Mouse (Mus musculus) midbrain, embryonic 12.5 days (tissue): ENCODE measurements around the gene Rnase9. TPM values are rescaled to one million over a fixed set of nuclear protein-coding genes. Genes with fewer than 3 reads are reported as not detected.
"Not testable (repeated sequence)": the region's sequence is repeated elsewhere in the genome, so short reads cannot be mapped to it uniquely, and the experiment has no call there.

Experiments
- ATAC-seq: fragments of 200-750 bp; cut with Nextera tagmentation; 2 replicates; pipeline ENCODE4 v1.8.0; 2017; ENCODE audit warnings: low read depth, moderate TSS enrichment, moderate library complexity; ENCODE audit not compliant: low FRiP score
- H3K27ac ChIP-seq: fragments of 300-500 bp; sonication (generic); replicated peaks from 2 replicates; pipeline ENCODE4 v1.5.1; 2016; ENCODE audit warnings: mild to moderate bottlenecking
- H3K27me3 ChIP-seq: fragments of 300-500 bp; sonication (generic); 2 replicates; pipeline ENCODE4 v1.6.1; 2016; ENCODE audit warnings: mild to moderate bottlenecking
- H3K36me3 ChIP-seq: fragments of 300-500 bp; sonication (generic); 2 replicates; pipeline ENCODE4 v1.6.1; 2016
- H3K4me1 ChIP-seq: fragments of 300-500 bp; sonication (generic); 2 replicates; pipeline ENCODE4 v1.6.1; 2016
- H3K4me2 ChIP-seq: fragments of 300-500 bp; sonication (generic); replicated peaks from 2 replicates; pipeline ENCODE4 v1.6.1; 2016; ENCODE audit warnings: mild to moderate bottlenecking, moderate library complexity
- H3K4me3 ChIP-seq: fragments of 300-500 bp; sonication (generic); 2 replicates; pipeline ENCODE4 v1.5.1; 2016; ENCODE audit warnings: mild to moderate bottlenecking
- H3K9ac ChIP-seq: fragments of 300-500 bp; sonication (generic); replicated peaks from 2 replicates; pipeline ENCODE4 v1.6.1; 2016; ENCODE audit warnings: mild to moderate bottlenecking, moderate library complexity
- H3K9me3 ChIP-seq: fragments of 300-500 bp; sonication (generic); 2 replicates; pipeline ENCODE4 v1.6.1; 2016; ENCODE audit warnings: mild to moderate bottlenecking
- WGBS: fragments of 180-500 bp; shearing (Covaris S2); methylation state at CpG from one replicate; pipeline ENCODE4 v1.1.7; 2016; 5-methylcytosine and 5-hydroxymethylcytosine counted together
- polyA plus RNA-seq: library from polyadenylated mRNA; unstranded; fragments of >200 nt; fragmentation: Nextera tagmentation; extraction: Ambion mirVana; gene quantifications from 2 replicates; pipeline ENCODE4 v1.2.1, GENCODE M21; 2016

The Rnase9 gene
- polyA plus RNA-seq, 1 experiment from 2014 or later, result not detected

DNA sequence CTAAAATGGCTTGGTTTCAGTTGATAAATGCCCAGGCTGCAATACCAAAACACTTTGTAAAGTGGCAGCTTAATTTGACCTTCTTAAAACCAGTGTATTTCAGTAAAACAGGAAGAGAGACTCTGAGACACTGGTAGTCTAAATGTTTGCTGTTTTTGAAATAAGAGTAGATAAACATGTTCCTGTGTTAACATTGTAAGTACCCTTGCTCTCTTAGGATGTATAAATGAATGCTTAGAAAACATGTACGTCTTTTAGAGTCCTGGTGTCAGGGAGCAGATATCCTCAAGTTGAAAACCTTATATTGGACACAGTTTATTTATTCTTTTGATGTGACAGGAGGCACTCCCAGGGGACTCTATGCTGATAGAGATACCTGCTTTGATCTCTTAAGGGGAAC is 6.5 kb downstream of the Rnase9 start:
- H3K36me3 ChIP-seq, result no peaks in the 10 kb centered on the region
- H3K4me3 ChIP-seq, result no peak overlapping the region
- no peak overlapping the region for H3K4me2 ChIP-seq
- WGBS, result 31% methylated on average over 1 of the region's 1 CpGs
- H3K9ac ChIP-seq, result no peak overlapping the region
- ATAC-seq, result no peak
- H3K27ac ChIP-seq, result no peak overlapping the region
- no peaks in the 10 kb centered on the region for H3K27me3 ChIP-seq
- no peaks in the 10 kb centered on the region for H3K4me1 ChIP-seq
- no peaks in the 10 kb centered on the region for H3K9me3 ChIP-seq

DNA sequence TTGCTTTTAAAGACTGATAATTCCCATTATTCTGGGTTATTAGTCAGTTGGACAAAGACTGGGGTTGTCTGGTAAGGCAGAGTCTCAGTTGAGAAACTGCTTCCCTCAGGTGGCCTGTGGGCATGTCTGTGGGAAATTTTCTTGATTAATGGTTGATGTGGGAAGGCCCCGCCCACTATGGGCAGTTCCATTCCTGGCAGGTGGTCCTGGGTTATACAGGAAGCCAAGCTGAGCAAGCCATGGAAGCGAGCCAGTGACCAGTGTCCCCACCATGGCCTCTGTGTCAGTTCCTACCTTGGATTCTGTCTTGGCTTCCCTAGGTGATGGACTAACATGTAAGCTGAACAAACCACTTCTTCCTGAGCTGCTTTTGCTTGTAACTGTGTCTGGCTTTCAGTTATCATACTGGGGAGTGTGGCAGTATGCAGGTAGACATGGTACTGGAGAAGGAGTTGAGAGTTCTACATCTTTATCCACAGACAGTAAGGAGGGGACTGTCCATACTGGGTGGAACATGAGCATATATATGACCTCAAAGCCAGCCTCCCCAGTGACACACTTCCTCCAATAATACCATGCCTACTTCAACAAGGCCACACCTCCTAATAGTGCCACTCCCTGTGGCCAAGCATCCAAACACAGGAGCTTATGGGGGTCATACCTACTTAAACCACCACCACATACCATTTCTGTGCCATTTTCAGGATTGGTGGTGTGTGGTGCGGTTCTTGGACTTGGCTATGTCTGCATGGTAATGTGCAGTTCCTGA is 14.1 kb downstream of the Rnase9 start:
- 62% methylated on average over 3 of the region's 3 CpGs for WGBS
- no peaks in the 10 kb centered on the region for H3K27me3 ChIP-seq

DNA sequence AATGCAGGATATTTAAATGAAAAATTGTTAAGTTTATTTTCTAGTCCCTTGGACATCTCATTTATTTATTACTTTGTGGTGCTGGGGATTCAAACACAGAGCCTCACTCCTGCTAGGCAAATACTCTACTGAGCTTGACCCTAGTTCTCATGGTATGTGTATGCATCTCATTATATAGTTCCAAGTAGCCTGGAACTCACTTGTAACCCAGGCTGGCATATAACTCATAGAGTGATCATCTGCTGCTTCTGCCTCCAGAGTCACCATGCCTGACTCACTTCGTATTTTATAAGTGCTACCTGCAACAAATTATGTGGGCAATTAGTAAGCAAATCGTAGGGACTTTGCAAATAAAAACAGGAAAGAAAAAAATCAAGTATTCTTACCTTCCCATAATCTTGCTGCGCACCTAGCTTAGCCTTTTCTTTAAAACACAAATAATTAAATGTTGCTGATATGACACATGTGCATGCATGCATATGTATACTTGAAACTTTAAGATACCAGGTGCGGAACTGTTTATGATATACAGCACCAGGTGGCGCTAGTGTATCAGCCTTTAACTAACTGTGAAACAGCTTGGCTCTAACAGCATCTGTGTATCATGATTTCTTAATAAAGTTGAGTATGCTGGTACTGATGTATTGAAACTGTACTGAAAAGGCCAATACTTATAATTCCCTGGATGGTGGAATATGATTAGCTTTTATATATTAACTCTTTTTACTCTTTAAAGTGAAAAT is 15.1 kb downstream of the Rnase9 start:
- Histone ChIP-seq H3K36me3 (no peaks in the 10 kb centered on the region), H3K27me3 (no peaks in the 10 kb centered on the region), H3K27ac (no peak overlapping the region), H3K9ac (no peak overlapping the region), H3K4me2 (no peak overlapping the region), H3K9me3 (no peaks in the 10 kb centered on the region), H3K4me3 (no peak overlapping the region), H3K4me1 (no peaks in the 10 kb centered on the region)
- peak; percentile 60; the same call in 1 of the 2 replicates for ATAC-seq
- WGBS, result 40% methylated on average over 5 of the region's 5 CpGs

More for the DNA sequence above, 14.1 kb downstream of the Rnase9 start:
- no peak overlapping the region for H3K9ac ChIP-seq
- no peaks in the 10 kb centered on the region for H3K9me3 ChIP-seq
- no peaks in the 10 kb centered on the region for H3K36me3 ChIP-seq
- 0 out of 2 replicates have a peak, but pooled peaks have one; percentile 38 for ATAC-seq
- no peak overlapping the region for H3K4me3 ChIP-seq
- H3K27ac ChIP-seq, result no peak overlapping the region
- no peaks in the 10 kb centered on the region for H3K4me1 ChIP-seq
- H3K4me2 ChIP-seq, result no peak overlapping the region

DNA sequence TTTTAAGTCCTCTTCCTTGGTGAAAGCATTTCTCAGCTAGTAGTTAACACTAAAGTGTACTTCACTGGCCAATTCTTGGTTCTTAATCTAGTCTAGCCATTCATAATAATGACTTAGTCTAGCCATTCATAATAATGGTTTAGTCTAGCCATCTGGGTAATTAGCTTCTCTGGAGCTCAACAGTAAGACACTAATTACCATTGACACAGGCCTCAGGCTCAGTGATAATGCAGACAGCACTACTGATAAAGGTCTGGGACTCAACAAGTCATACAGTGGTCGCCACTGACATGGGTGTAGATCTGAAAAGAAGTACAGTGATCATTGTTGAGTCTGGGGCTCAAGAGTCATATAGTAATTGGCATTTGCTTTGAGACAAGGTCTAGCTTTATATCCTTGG is 16.8 kb downstream of the Rnase9 start:
- Histone ChIP-seq H3K9ac (no peak overlapping the region), H3K4me3 (no peak overlapping the region), H3K36me3 (no peaks in the 10 kb centered on the region), H3K9me3 (no peaks in the 10 kb centered on the region), H3K4me2 (no peak overlapping the region), H3K27ac (no peak overlapping the region), H3K27me3 (no peaks in the 10 kb centered on the region), H3K4me1 (no peaks in the 10 kb centered on the region)
- 73% methylated on average over 1 of the region's 1 CpGs for WGBS
- no peak for ATAC-seq

GRCm38 (mm10) chr14:51023457-51023856 is 18.2 kb downstream of the Rnase9 start:
- H3K27me3 ChIP-seq, result no peaks in the 10 kb centered on the region
- H3K36me3 ChIP-seq, result no peaks in the 10 kb centered on the region
- no peaks in the 10 kb centered on the region for H3K4me1 ChIP-seq
- no peak overlapping the region for H3K9ac ChIP-seq
- 84% methylated on average over 4 of the region's 4 CpGs for WGBS
- no peaks in the 10 kb centered on the region for H3K9me3 ChIP-seq
- no peak overlapping the region for H3K27ac ChIP-seq
- H3K4me2 ChIP-seq, result no peak overlapping the region
- no peak for ATAC-seq
- H3K4me3 ChIP-seq, result no peak overlapping the region

DNA sequence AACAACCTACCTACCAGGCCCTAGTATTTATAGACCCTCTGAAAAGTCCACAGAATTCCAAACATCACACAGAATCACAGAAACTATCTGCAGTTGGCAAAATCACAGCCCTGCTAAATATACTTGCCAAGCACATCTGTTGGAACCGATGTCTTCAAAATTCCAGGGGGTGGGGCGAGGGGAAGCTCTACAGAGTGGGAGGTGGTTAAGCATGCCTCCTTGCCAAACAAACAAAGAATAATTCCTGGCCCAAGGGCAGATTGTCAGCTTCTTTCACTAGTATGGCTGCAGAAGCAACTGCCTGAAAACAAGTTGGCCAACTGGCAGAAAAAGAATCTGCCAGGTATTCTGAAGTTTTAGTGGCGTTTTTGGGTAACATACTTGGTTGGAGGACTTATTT is 24.4 kb downstream of the Rnase9 start:
- no peaks in the 10 kb centered on the region for H3K36me3 ChIP-seq
- no peaks in the 10 kb centered on the region for H3K27me3 ChIP-seq
- no peak overlapping the region for H3K4me3 ChIP-seq
- 80% methylated on average over 3 of the region's 3 CpGs for WGBS
- no peak overlapping the region for H3K4me2 ChIP-seq
- no peak overlapping the region for H3K9ac ChIP-seq
- no peak for ATAC-seq
- H3K27ac ChIP-seq, result no peak overlapping the region
- no peaks in the 10 kb centered on the region for H3K4me1 ChIP-seq
- H3K9me3 ChIP-seq, result no peaks in the 10 kb centered on the region

DNA sequence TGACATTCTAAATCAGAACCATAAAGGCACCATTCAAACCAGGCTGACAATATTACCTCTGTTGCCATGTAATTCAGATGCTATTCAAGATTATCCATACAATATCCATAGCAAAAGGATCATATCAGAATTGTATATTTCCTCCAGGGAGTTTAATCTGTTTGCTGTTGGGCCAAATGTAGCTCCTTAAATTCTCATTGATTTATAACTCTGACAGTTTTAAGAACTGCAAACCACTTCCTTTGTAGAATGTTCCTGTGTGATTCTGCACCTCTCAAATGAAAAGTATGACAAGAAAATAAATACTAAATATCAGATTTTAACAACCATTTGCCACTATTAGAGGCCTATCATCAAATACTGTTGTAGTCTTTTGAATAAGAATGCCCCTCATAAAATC is 25.9 kb downstream of the Rnase9 start:
- no peak overlapping the region for H3K4me2 ChIP-seq
- H3K27ac ChIP-seq, result no peak overlapping the region
- H3K9ac ChIP-seq, result no peak overlapping the region
- H3K36me3 ChIP-seq, result no peaks in the 10 kb centered on the region
- ATAC-seq, result no peak
- H3K4me1 ChIP-seq, result no peaks in the 10 kb centered on the region
- H3K4me3 ChIP-seq, result no peak overlapping the region
- H3K27me3 ChIP-seq, result no peaks in the 10 kb centered on the region
- H3K9me3 ChIP-seq, result no peaks in the 10 kb centered on the region

- not testable (repeated sequence) for H3K36me3 ChIP-seq, H3K27ac ChIP-seq, H3K4me1 ChIP-seq, ATAC-seq, H3K9ac ChIP-seq, H3K27me3 ChIP-seq, H3K4me3 ChIP-seq, H3K4me2 ChIP-seq, H3K9me3 ChIP-seq
- WGBS, result 96% methylated on average over 3 of the region's 3 CpGs
Measured at GRCm38 (mm10) chr14:51014724-51015123, 26.9 kb downstream of the Rnase9 start.

GRCm38 (mm10) chr14:51009572-51009971 is 32.1 kb downstream of the Rnase9 start:
- ATAC-seq, result no peak
- H3K4me2 ChIP-seq, result no peak overlapping the region
- H3K27ac ChIP-seq, result no peak overlapping the region
- no peaks in the 10 kb centered on the region for H3K4me1 ChIP-seq
- 87% methylated on average over 6 of the region's 6 CpGs for WGBS
- H3K9ac ChIP-seq, result no peak overlapping the region
- H3K4me3 ChIP-seq, result no peak overlapping the region
- no peaks in the 10 kb centered on the region for H3K36me3 ChIP-seq
- no peaks in the 10 kb centered on the region for H3K9me3 ChIP-seq
- H3K27me3 ChIP-seq, result no peaks in the 10 kb centered on the region

DNA sequence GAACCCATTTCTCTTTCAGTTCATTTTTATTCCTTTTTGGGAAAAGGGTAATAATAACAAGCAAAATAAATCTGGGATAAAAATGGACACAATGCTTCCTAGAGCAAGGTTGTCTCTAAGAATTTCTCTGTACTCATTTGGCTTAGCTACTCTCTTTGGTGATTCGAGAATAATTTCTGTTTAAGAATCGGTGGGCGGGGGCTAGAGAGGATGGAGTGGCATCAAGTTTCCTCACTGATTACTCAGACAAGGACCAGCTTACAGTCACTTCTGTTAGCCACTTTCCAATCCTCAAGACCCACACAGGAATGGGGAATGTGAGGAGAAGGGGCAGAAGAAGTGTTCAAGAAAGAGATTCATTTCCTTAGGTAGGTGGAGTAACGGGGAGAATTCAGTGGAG is 32.9 kb downstream of the Rnase9 start:
- H3K27me3 ChIP-seq, result no peaks in the 10 kb centered on the region
- H3K27ac ChIP-seq, result no peak overlapping the region
- no peak overlapping the region for H3K9ac ChIP-seq
- H3K9me3 ChIP-seq, result no peaks in the 10 kb centered on the region
- H3K4me2 ChIP-seq, result no peak overlapping the region
- WGBS, result 91% methylated on average over 4 of the region's 4 CpGs
- H3K4me1 ChIP-seq, result no peaks in the 10 kb centered on the region
- ATAC-seq, result no peak
- no peaks in the 10 kb centered on the region for H3K36me3 ChIP-seq
- no peak overlapping the region for H3K4me3 ChIP-seq

DNA sequence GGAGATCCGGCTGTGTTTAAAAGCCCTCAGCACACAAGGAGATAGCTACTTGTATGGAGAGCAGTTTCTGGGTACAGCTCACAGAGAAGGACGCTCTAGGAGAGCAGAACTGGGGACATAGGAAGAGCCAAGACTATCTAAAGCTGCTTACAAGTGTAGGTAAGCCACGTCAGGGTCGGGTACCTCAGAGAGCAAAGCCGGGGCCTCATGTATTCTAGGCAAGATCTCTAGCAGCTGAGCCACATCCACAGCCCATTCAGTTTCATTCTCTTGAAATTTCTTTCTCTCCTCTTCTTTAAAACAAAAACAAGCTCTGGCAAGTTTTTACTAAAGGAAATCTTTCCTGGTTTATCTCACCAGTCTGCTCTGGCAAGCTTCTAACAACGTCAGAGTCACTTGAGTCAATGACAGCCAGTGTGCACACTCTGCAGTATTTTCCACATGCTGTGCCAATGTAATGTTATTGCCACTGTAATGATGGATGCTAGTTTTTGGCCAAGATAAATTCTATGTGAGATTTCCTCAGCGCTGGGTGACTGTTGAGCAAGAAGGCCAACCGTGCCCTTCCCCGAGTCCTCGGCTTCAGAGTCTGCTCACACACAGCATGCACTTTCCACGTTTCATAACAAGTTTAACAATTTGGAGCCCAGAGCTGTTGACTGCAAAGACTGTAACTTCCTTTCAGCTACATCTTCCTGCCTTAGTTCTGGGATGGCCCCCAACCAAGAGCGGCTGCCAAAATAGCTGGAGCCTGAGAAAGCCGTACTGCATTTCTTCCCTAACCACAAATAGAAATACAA is 33.6 kb downstream of the Rnase9 start:
- 84% methylated on average over 13 of the region's 13 CpGs for WGBS
- H3K9ac ChIP-seq, result no peak overlapping the region
- no peak overlapping the region for H3K4me2 ChIP-seq
- no peaks in the 10 kb centered on the region for H3K36me3 ChIP-seq
- H3K27me3 ChIP-seq, result no peaks in the 10 kb centered on the region
- no peak for ATAC-seq
- no peaks in the 10 kb centered on the region for H3K4me1 ChIP-seq
- H3K9me3 ChIP-seq, result no peaks in the 10 kb centered on the region
- no peak overlapping the region for H3K27ac ChIP-seq
- H3K4me3 ChIP-seq, result no peak overlapping the region
